Mouse (Mus musculus): ENCODE results near the gene Lrrk1.

DNA sequence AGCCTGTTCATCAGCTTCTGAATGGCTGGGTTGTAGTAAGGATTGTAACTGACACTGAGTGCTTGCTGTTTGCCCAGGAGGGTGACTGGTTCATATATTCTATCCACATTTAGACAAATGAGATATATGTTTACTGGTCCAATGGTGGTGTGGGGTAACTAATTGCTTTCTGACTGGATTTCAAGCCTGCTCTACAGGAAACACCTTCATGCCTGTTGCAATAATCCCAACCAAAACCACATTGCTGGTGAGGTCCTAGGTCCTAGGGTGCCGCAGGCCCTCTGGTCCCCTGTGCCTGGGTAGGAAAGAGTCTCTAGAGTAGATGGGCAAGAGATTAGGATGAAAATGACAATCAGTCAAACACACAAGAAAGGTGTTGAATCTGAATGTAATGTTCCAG lies 175.3 kb downstream of the Lrrk1 start:
- no peak for TF ChIP-seq EP300 (IDR thresholded peaks at IDR 0.05; ENCODE audit: low read depth)
- no peak for TF ChIP-seq CTCF (IDR thresholded peaks at IDR 0.05; ENCODE audit: low read depth)

Data from liver, postnatal 0 days (tissue).